Mouse (Mus musculus) lung, embryonic 14.5 days (tissue): ENCODE measurements around the gene Rb1. TPM values are rescaled to one million over a fixed set of nuclear protein-coding genes. Genes with fewer than 3 reads are reported as not detected.

Source experiments
- ATAC-seq: fragments of 200-750 bp; cut with Nextera tagmentation; 2 replicates; pipeline ENCODE4 v1.8.0; 2017; ENCODE audit warnings: mild to moderate bottlenecking, moderate TSS enrichment, moderate library complexity; ENCODE audit not compliant: insufficient read depth
- DNase-seq: peaks from one replicate; pipeline ENCODE4 v3.0.0-alpha.2; 2015
- H3K27ac ChIP-seq: fragments of 300-500 bp; sonication (generic); 2 replicates; pipeline ENCODE4 v1.5.1; 2014; ENCODE audit warnings: low read depth, mild to moderate bottlenecking, moderate library complexity
- H3K27me3 ChIP-seq: fragments of 300-500 bp; sonication (generic); 2 replicates; pipeline ENCODE4 v1.6.1; 2014; ENCODE audit warnings: low read length, control low read depth; ENCODE audit not compliant: insufficient read depth
- H3K36me3 ChIP-seq: fragments of 300-500 bp; sonication (generic); 2 replicates; pipeline ENCODE4 v1.6.1; 2014; ENCODE audit warnings: control low read depth; ENCODE audit not compliant: insufficient read depth
- H3K4me1 ChIP-seq: fragments of 300-500 bp; sonication (generic); 2 replicates; pipeline ENCODE4 v1.6.1; 2014; ENCODE audit warnings: antibody characterized with exemption, control low read depth; ENCODE audit not compliant: insufficient read depth
- H3K4me2 ChIP-seq: fragments of 300-500 bp; sonication (generic); 2 replicates; pipeline ENCODE4 v1.6.1; 2014; ENCODE audit warnings: mild to moderate bottlenecking
- H3K4me3 ChIP-seq: fragments of 300-500 bp; sonication (generic); 2 replicates; pipeline ENCODE4 v1.5.1; 2014; ENCODE audit warnings: low read depth, low read length
- H3K9ac ChIP-seq: fragments of 300-500 bp; sonication (generic); 2 replicates; pipeline ENCODE4 v1.6.1; 2014
- H3K9me3 ChIP-seq: fragments of 300-500 bp; sonication (generic); 2 replicates; pipeline ENCODE4 v1.6.1; 2016; ENCODE audit warnings: low read depth, low read length, control low read depth
- CTCF ChIP-seq: IDR thresholded peaks from 2 replicates; pipeline ENCODE4 v1.5.1; 2016; ENCODE audit warnings: antibody characterized with exemption, low read depth
- WGBS: fragments of 180-500 bp; shearing (Covaris S2); extraction: QIAGEN DNeasy Blood & Tissue Kit; methylation state at CpG from one replicate; pipeline ENCODE4 v1.1.7; 2014; 5-methylcytosine and 5-hydroxymethylcytosine counted together
- polyA plus RNA-seq: library from polyadenylated mRNA; unstranded; fragments of >200 nt; fragmentation: Nextera tagmentation; extraction: Ambion mirVana; gene quantifications from 2 replicates; pipeline ENCODE4 v1.2.1, GENCODE M21; 2014

Rb1 gene
- polyA plus RNA-seq, 1 experiment from 2014 or later: 19.3 TPM

GRCm38 (mm10) chr14:73199058-73199457 lies 126.6 kb downstream of the Rb1 start:
- 63% methylated on average over 5 of the region's 5 CpGs for WGBS
- ATAC-seq: no peak
- Histone ChIP-seq H3K4me3 (no peak overlapping the region), H3K9me3 (no peaks in the 10 kb centered on the region), H3K4me2 (no peak overlapping the region), H3K36me3 (0 out of 2 replicates have a peak, but pooled peaks cover 2% of the 10 kb centered on the region), H3K9ac (no peak overlapping the region), H3K27ac (no peak overlapping the region), H3K4me1 (no peaks in the 10 kb centered on the region), H3K27me3 (no peaks in the 10 kb centered on the region)
- no peak for DNase-seq
- no peak for TF ChIP-seq CTCF

GRCm38 (mm10) chr14:73186875-73187274 lies 138.7 kb downstream of the Rb1 start:
- H3K27ac ChIP-seq: no peak overlapping the region
- no peak for ATAC-seq
- 89% methylated on average over 7 of the region's 7 CpGs for WGBS

GRCm38 (mm10) chr14:73181144-73181543 lies 144.5 kb downstream of the Rb1 start:
- peak; percentile 58 for DNase-seq
- H3K4me1 ChIP-seq: no peaks in the 10 kb centered on the region
- no peaks in the 10 kb centered on the region for H3K9me3 ChIP-seq
- no peak for TF ChIP-seq CTCF
- no peaks in the 10 kb centered on the region for H3K27me3 ChIP-seq
- no peak for ATAC-seq
- H3K4me3 ChIP-seq: no peak overlapping the region
- 47% methylated on average over 2 of the region's 2 CpGs for WGBS
- no peak overlapping the region for H3K4me2 ChIP-seq
- no peak overlapping the region for H3K27ac ChIP-seq
- H3K36me3 ChIP-seq: peaks cover 75% of the 10 kb centered on the region
- no peak overlapping the region for H3K9ac ChIP-seq

More at GRCm38 (mm10) chr14:73186875-73187274, 138.7 kb downstream of the Rb1 start:
- Histone ChIP-seq H3K27me3 (no peaks in the 10 kb centered on the region), H3K4me3 (no peak overlapping the region), H3K9me3 (no peaks in the 10 kb centered on the region), H3K36me3 (peaks cover 40% of the 10 kb centered on the region), H3K4me2 (no peak overlapping the region), H3K9ac (no peak overlapping the region), H3K4me1 (no peaks in the 10 kb centered on the region)
- TF ChIP-seq CTCF: no peak
- DNase-seq: no peak

DNA sequence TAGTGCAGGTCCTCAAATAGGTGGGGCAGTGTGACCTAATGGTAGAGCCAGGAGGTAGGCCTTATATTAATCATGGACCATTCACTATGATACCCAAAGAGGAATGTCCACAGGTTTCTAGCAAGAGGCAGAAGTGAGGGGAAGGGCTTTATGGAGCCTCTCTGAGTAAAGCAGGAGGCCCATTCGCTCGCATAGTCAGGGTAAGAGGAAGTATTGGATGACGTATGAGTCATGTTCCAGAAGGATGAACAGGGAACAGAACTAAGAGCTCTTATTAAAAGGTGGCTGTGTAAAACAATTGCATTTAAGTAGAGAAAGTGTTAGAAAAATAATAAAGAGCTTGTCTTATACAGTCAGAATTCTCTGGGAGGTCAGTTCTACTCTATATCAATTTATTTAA lies 145.0 kb downstream of the Rb1 start:
- 63% methylated on average over 3 of the region's 3 CpGs for WGBS
- Histone ChIP-seq H3K9me3 (no peaks in the 10 kb centered on the region), H3K4me1 (no peaks in the 10 kb centered on the region), H3K27me3 (no peaks in the 10 kb centered on the region), H3K4me2 (no peak overlapping the region), H3K9ac (no peak overlapping the region), H3K27ac (no peak overlapping the region), H3K4me3 (no peak overlapping the region), H3K36me3 (peaks cover 75% of the 10 kb centered on the region)
- TF ChIP-seq CTCF: no peak
- ATAC-seq: no peak
- no peak for DNase-seq

DNA sequence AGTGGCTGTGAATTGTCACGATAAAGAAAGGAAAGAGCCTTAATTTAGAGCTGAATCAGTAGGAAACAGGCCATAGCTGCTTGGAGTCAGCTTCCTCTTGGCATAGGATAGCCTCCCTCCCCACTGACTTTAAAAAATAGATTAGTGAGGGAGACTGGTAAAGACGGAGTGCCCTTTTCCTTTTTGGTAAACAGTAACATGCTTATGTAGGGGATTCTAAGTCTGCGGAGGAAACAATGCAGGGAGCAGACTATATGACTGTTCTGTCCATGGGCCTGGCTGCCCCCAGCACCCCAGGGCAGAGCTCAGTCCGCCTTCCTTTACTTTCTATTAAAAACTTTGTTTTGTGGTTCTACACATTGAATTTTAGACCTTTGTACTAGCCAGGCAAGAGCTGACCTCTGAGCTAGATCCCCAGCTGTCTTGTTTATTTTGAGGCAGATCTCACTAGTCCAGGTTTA lies 146.4 kb downstream of the Rb1 start:
- 68% methylated on average over 4 of the region's 4 CpGs for WGBS
- DNase-seq: peak; percentile 61
- Histone ChIP-seq H3K27ac (no peak overlapping the region; the same call in 1 of the 2 replicates), H3K9ac (no peak overlapping the region), H3K36me3 (peaks cover 75% of the 10 kb centered on the region), H3K4me2 (no peak overlapping the region), H3K4me3 (no peak overlapping the region), H3K9me3 (no peaks in the 10 kb centered on the region), H3K27me3 (no peaks in the 10 kb centered on the region), H3K4me1 (no peaks in the 10 kb centered on the region)
- peak; percentile 58 for ATAC-seq
- TF ChIP-seq CTCF: no peak

DNA sequence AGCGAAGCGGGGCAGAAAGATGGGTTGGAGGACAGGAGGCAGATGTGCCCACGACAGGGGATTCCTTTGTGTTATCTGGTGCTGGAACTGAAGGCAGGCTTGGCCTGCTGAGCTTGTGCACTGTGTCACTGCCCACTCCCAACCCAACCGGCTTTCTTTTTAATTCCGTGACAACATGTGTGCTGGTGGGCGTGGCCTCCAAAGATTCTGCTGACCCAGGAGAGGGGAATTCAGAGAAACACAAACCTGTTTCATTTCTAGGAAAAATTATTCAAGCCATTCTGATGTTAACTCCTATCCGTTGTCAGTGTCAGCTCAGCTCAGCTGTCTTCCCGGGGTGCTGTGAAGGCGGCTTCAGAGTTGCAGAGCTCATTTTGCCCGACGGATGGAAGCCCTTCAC lies 147.7 kb downstream of the Rb1 start:
- H3K4me2 ChIP-seq: no peak overlapping the region
- H3K27me3 ChIP-seq: no peaks in the 10 kb centered on the region
- ATAC-seq: no peak
- H3K9me3 ChIP-seq: no peaks in the 10 kb centered on the region
- H3K36me3 ChIP-seq: peaks cover 83% of the 10 kb centered on the region
- no peak for DNase-seq
- no peak overlapping the region for H3K9ac ChIP-seq
- TF ChIP-seq CTCF: no peak
- no peak overlapping the region for H3K4me3 ChIP-seq
- no peaks in the 10 kb centered on the region for H3K4me1 ChIP-seq
- H3K27ac ChIP-seq: no peak overlapping the region
- 80% methylated on average over 11 of the region's 11 CpGs for WGBS

DNA sequence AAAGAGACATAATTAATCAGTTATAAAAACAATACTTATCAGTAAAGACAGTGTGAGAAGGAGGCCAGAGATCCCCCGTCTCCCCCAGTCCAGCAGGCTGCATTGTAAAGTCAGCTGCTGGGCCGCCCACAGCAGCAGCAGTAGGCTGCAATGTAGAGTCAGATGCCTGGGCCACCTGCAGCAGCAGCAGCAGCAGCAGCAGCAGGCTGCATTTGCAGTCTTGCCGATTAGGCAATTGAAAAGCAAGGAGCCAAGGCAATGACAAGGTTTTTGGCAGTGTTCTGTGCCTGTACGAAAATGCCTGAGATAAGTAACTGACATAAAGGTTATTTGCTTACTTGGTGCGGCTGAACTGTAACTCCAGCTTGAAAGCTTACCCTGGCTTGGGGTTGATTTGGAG lies 149.4 kb downstream of the Rb1 start:
- H3K9ac ChIP-seq: no peak overlapping the region
- H3K4me2 ChIP-seq: no peak overlapping the region
- TF ChIP-seq CTCF: no peak
- 77% methylated on average over 5 of the region's 5 CpGs for WGBS
- DNase-seq (no peak), ATAC-seq (no peak)
- no peaks in the 10 kb centered on the region for H3K9me3 ChIP-seq
- H3K27me3 ChIP-seq: no peaks in the 10 kb centered on the region
- H3K36me3 ChIP-seq: peaks cover 84% of the 10 kb centered on the region
- H3K4me3 ChIP-seq: no peak overlapping the region
- H3K27ac ChIP-seq: no peak overlapping the region
- H3K4me1 ChIP-seq: no peaks in the 10 kb centered on the region

- WGBS: 70% methylated on average over 6 of the region's 6 CpGs
- H3K4me3 ChIP-seq: no peak overlapping the region
- ATAC-seq (no peak), DNase-seq (no peak)
- H3K4me2 ChIP-seq: no peak overlapping the region
- H3K27ac ChIP-seq: no peak overlapping the region
- no peaks in the 10 kb centered on the region for H3K9me3 ChIP-seq
- no peaks in the 10 kb centered on the region for H3K4me1 ChIP-seq
- H3K36me3 ChIP-seq: peaks cover 86% of the 10 kb centered on the region
- no peak overlapping the region for H3K9ac ChIP-seq
- no peak for TF ChIP-seq CTCF
- H3K27me3 ChIP-seq: no peaks in the 10 kb centered on the region
These were observed 149.8 kb downstream of the Rb1 start for GRCm38 (mm10) chr14:73175814-73176213.
